Mouse (Mus musculus): ENCODE data around the gene Mrpl23. TPM values are rescaled to one million over a fixed set of nuclear protein-coding genes. Genes with fewer than 3 reads are reported as not detected.
A peak's percentile ranks its signal among the peaks of the same experiment; 100 is the strongest.

The Mrpl23 gene
- polyA plus RNA-seq, 1 experiment from 2014 or later: 12.8 TPM

GRCm38 (mm10) chr7:142523200-142523990 is 9.1 kb upstream of the Mrpl23 start:
- ATAC-seq: no peak
- H3K27ac ChIP-seq: no peak overlapping the region
- H3K36me3 ChIP-seq: no peaks in the 10 kb centered on the region
- 59% methylated on average over 17 of the region's 17 CpGs for WGBS
- no peak overlapping the region for H3K4me2 ChIP-seq (replicated peaks)
- H3K4me3 ChIP-seq (replicated peaks): no peak overlapping the region
- H3K27me3 ChIP-seq: 0 out of 2 replicates have a peak, but pooled peaks cover 3% of the 10 kb centered on the region
- H3K9ac ChIP-seq (replicated peaks): no peak overlapping the region
- H3K4me1 ChIP-seq (replicated peaks): peaks cover 13% of the 10 kb centered on the region
- H3K9me3 ChIP-seq: no peaks in the 10 kb centered on the region; the same call in 1 of the 2 replicates

GRCm38 (mm10) chr7:142525342-142526178 is 6.9 kb upstream of the Mrpl23 start:
- no peak overlapping the region for H3K4me2 ChIP-seq (replicated peaks)
- 22% methylated on average over 13 of the region's 13 CpGs for WGBS
- H3K36me3 ChIP-seq: no peaks in the 10 kb centered on the region
- H3K27ac ChIP-seq: peak overlapping the region; percentile 15; the same call in 1 of the 2 replicates
- no peak overlapping the region for H3K9ac ChIP-seq (replicated peaks)
- 0 out of 2 replicates have a peak, but pooled peaks cover 3% of the 10 kb centered on the region for H3K27me3 ChIP-seq
- H3K9me3 ChIP-seq: no peaks in the 10 kb centered on the region; the same call in 1 of the 2 replicates
- peaks cover 13% of the 10 kb centered on the region for H3K4me1 ChIP-seq (replicated peaks)
- no peak overlapping the region for H3K4me3 ChIP-seq (replicated peaks)
- ATAC-seq: 0 out of 2 replicates have a peak, but pooled peaks have one; percentile 27

- 0 out of 2 replicates have a peak, but pooled peaks cover 10% of the 10 kb centered on the region for H3K27me3 ChIP-seq
- H3K4me2 ChIP-seq (replicated peaks): no peak overlapping the region
- H3K27ac ChIP-seq: no peak overlapping the region
- H3K4me3 ChIP-seq (replicated peaks): no peak overlapping the region
- ATAC-seq: no peak
- H3K9ac ChIP-seq (replicated peaks): no peak overlapping the region
- 76% methylated on average over 10 of the region's 10 CpGs for WGBS
- no peaks in the 10 kb centered on the region for H3K9me3 ChIP-seq
- no peaks in the 10 kb centered on the region for H3K36me3 ChIP-seq
- H3K4me1 ChIP-seq (replicated peaks): peaks cover 30% of the 10 kb centered on the region
These were observed 3.1 kb upstream of the Mrpl23 start for GRCm38 (mm10) chr7:142529350-142529749.

- ATAC-seq: peak; percentile 38; the same call in 1 of the 2 replicates
- no peak overlapping the region for H3K9ac ChIP-seq (replicated peaks)
- peaks cover 21% of the 10 kb centered on the region for H3K4me1 ChIP-seq (replicated peaks)
- no peaks in the 10 kb centered on the region for H3K9me3 ChIP-seq
- H3K27me3 ChIP-seq: 0 out of 2 replicates have a peak, but pooled peaks cover 7% of the 10 kb centered on the region
- H3K36me3 ChIP-seq: peaks cover 9% of the 10 kb centered on the region
- no peak overlapping the region for H3K4me3 ChIP-seq (replicated peaks)
- 88% methylated on average over 4 of the region's 4 CpGs for WGBS
- H3K27ac ChIP-seq: no peak overlapping the region
- H3K4me2 ChIP-seq (replicated peaks): peak overlapping the region; percentile 75
These were observed 439 bp upstream of the Mrpl23 start for GRCm38 (mm10) chr7:142531973-142532521.

- no peaks in the 10 kb centered on the region for H3K9me3 ChIP-seq
- H3K4me3 ChIP-seq (replicated peaks): peak overlapping the region; percentile 62
- peak overlapping the region; percentile 71 for H3K9ac ChIP-seq (replicated peaks)
- H3K4me1 ChIP-seq (replicated peaks): peaks cover 24% of the 10 kb centered on the region
- 2% methylated on average over 44 of the region's 44 CpGs for WGBS
- ATAC-seq: peak; percentile 93
- H3K27ac ChIP-seq: peak overlapping the region; percentile 71
- H3K4me2 ChIP-seq (replicated peaks): peak overlapping the region; percentile 75
- H3K36me3 ChIP-seq: peaks cover 9% of the 10 kb centered on the region
- H3K27me3 ChIP-seq: 0 out of 2 replicates have a peak, but pooled peaks cover 7% of the 10 kb centered on the region
These were observed 771 bp downstream of the Mrpl23 start for GRCm38 (mm10) chr7:142533059-142533855.

- no peaks in the 10 kb centered on the region for H3K9me3 ChIP-seq
- H3K27me3 ChIP-seq: 0 out of 2 replicates have a peak, but pooled peaks cover 7% of the 10 kb centered on the region
- peaks cover 32% of the 10 kb centered on the region for H3K4me1 ChIP-seq (replicated peaks)
- WGBS: 90% methylated on average over 4 of the region's 4 CpGs
- H3K27ac ChIP-seq: no peak overlapping the region
- H3K36me3 ChIP-seq: peaks cover 10% of the 10 kb centered on the region
- ATAC-seq: no peak
- H3K9ac ChIP-seq (replicated peaks): no peak overlapping the region
- H3K4me2 ChIP-seq (replicated peaks): no peak overlapping the region
- H3K4me3 ChIP-seq (replicated peaks): no peak overlapping the region
These were observed 2.6 kb downstream of the Mrpl23 start for GRCm38 (mm10) chr7:142535116-142535515.

- Histone ChIP-seq H3K9me3 (no peaks in the 10 kb centered on the region), H3K4me2 (replicated peaks) (no peak overlapping the region), H3K9ac (replicated peaks) (no peak overlapping the region), H3K4me1 (replicated peaks) (peaks cover 32% of the 10 kb centered on the region), H3K36me3 (peaks cover 13% of the 10 kb centered on the region), H3K4me3 (replicated peaks) (no peak overlapping the region), H3K27me3 (0 out of 2 replicates have a peak, but pooled peaks cover 7% of the 10 kb centered on the region), H3K27ac (no peak overlapping the region)
- ATAC-seq: no peak
- WGBS: 94% methylated on average over 5 of the region's 5 CpGs
These were observed 3.3 kb downstream of the Mrpl23 start for GRCm38 (mm10) chr7:142535832-142536231.

- Histone ChIP-seq H3K4me1 (replicated peaks) (peaks cover 29% of the 10 kb centered on the region), H3K36me3 (peaks cover 20% of the 10 kb centered on the region), H3K9ac (replicated peaks) (no peak overlapping the region), H3K27ac (0 out of 2 replicates have a peak overlapping the region, but pooled peaks have one; percentile 9), H3K9me3 (no peaks in the 10 kb centered on the region), H3K4me3 (replicated peaks) (no peak overlapping the region), H3K4me2 (replicated peaks) (no peak overlapping the region), H3K27me3 (0 out of 2 replicates have a peak, but pooled peaks cover under 1% of the 10 kb centered on the region)
- no peak for ATAC-seq
- WGBS: 75% methylated on average over 5 of the region's 5 CpGs
These were observed 4.7 kb downstream of the Mrpl23 start for GRCm38 (mm10) chr7:142537181-142537580.

- H3K27ac ChIP-seq: peak overlapping the region; percentile 48
These were observed 5.4 kb downstream of the Mrpl23 start for GRCm38 (mm10) chr7:142537879-142538278.

GRCm38 (mm10) chr7:142538291-142538690 is 5.8 kb downstream of the Mrpl23 start:
- Histone ChIP-seq H3K27ac (peak overlapping the region; percentile 48), H3K4me2 (replicated peaks) (no peak overlapping the region), H3K4me3 (replicated peaks) (no peak overlapping the region), H3K4me1 (replicated peaks) (peaks cover 35% of the 10 kb centered on the region), H3K9ac (replicated peaks) (0 out of 2 replicates have a peak overlapping the region, but pooled peaks have one; percentile 37), H3K27me3 (no peaks in the 10 kb centered on the region), H3K9me3 (no peaks in the 10 kb centered on the region), H3K36me3 (peaks cover 20% of the 10 kb centered on the region)
- 0 out of 2 replicates have a peak, but pooled peaks have one; percentile 0 for ATAC-seq
- WGBS: 25% methylated on average over 4 of the region's 4 CpGs

More at GRCm38 (mm10) chr7:142537879-142538278, 5.4 kb downstream of the Mrpl23 start:
- 0 out of 2 replicates have a peak, but pooled peaks have one; percentile 28 for ATAC-seq
- Histone ChIP-seq H3K9me3 (no peaks in the 10 kb centered on the region), H3K9ac (replicated peaks) (0 out of 2 replicates have a peak overlapping the region, but pooled peaks have one; percentile 37), H3K27me3 (no peaks in the 10 kb centered on the region), H3K4me3 (replicated peaks) (no peak overlapping the region), H3K4me1 (replicated peaks) (peaks cover 31% of the 10 kb centered on the region), H3K4me2 (replicated peaks) (no peak overlapping the region), H3K36me3 (peaks cover 20% of the 10 kb centered on the region)
- 7% methylated on average over 6 of the region's 6 CpGs for WGBS

- 24% methylated on average over 6 of the region's 6 CpGs for WGBS
- peaks cover 20% of the 10 kb centered on the region for H3K36me3 ChIP-seq
- peak overlapping the region; percentile 48; the same call in 1 of the 2 replicates for H3K27ac ChIP-seq
- H3K4me3 ChIP-seq (replicated peaks): no peak overlapping the region
- no peak overlapping the region for H3K4me2 ChIP-seq (replicated peaks)
- no peaks in the 10 kb centered on the region for H3K9me3 ChIP-seq
- H3K27me3 ChIP-seq: no peaks in the 10 kb centered on the region
- no peak for ATAC-seq
- H3K4me1 ChIP-seq (replicated peaks): peaks cover 30% of the 10 kb centered on the region
- no peak overlapping the region for H3K9ac ChIP-seq (replicated peaks)
These were observed 6.3 kb downstream of the Mrpl23 start for GRCm38 (mm10) chr7:142538766-142539165.

Data from midbrain, embryonic 13.5 days (tissue).